Mouse (Mus musculus) lung, embryonic 16.5 days (tissue): ENCODE measurements around the gene Emb. TPM values are rescaled to one million over a fixed set of nuclear protein-coding genes. Genes with fewer than 3 reads are reported as not detected.

Experiments used
- ATAC-seq: fragments of 200-750 bp; cut with Nextera tagmentation; 2 replicates; pipeline ENCODE4 v1.8.0; 2017; ENCODE audit warnings: low read depth, mild to moderate bottlenecking, moderate library complexity
- H3K27ac ChIP-seq: fragments of 300-500 bp; sonication (generic); 2 replicates; pipeline ENCODE4 v1.5.1; 2014; ENCODE audit warnings: mild to moderate bottlenecking, control low read depth, low read length
- H3K27me3 ChIP-seq: fragments of 300-500 bp; sonication (generic); 2 replicates; pipeline ENCODE4 v1.6.1; 2014; ENCODE audit warnings: low read depth, low read length, mixed read lengths; ENCODE audit not compliant: control insufficient read depth, insufficient read depth
- H3K36me3 ChIP-seq: fragments of 300-500 bp; sonication (generic); 2 replicates; pipeline ENCODE4 v1.6.1; 2014; ENCODE audit warnings: low read length; ENCODE audit not compliant: control insufficient read depth, insufficient read depth
- H3K4me1 ChIP-seq: fragments of 300-500 bp; sonication (generic); replicated peaks from 2 replicates; pipeline ENCODE4 v1.6.1; 2014; ENCODE audit warnings: low read length, mixed read lengths; ENCODE audit not compliant: control insufficient read depth, insufficient read depth
- H3K4me2 ChIP-seq: fragments of 300-500 bp; sonication (generic); 2 replicates; pipeline ENCODE4 v1.6.1; 2014; ENCODE audit warnings: low read depth, low read length, control low read depth
- H3K4me3 ChIP-seq: fragments of 300-500 bp; sonication (generic); 2 replicates; pipeline ENCODE4 v1.5.1; 2014; ENCODE audit warnings: mild to moderate bottlenecking, low read length, control low read depth
- H3K9ac ChIP-seq: fragments of 300-500 bp; sonication (generic); 2 replicates; pipeline ENCODE4 v1.6.1; 2014; ENCODE audit warnings: low read length, control low read depth
- H3K9me3 ChIP-seq: fragments of 300-500 bp; sonication (generic); 2 replicates; pipeline ENCODE4 v1.6.1; 2016; ENCODE audit warnings: low read length; ENCODE audit not compliant: control insufficient read depth
- WGBS: fragments of 180-500 bp; shearing (Covaris S2); extraction: QIAGEN DNeasy Blood & Tissue Kit; methylation state at CpG from one replicate; pipeline ENCODE4 v1.1.7; 2014; 5-methylcytosine and 5-hydroxymethylcytosine counted together
- polyA plus RNA-seq: library from polyadenylated mRNA; unstranded; fragments of >200 nt; fragmentation: Nextera tagmentation; extraction: Ambion mirVana; gene quantifications from 2 replicates; pipeline ENCODE4 v1.2.1, GENCODE M21; 2015

Gene Emb
- polyA plus RNA-seq, 1 experiment from 2014 or later: 16.2 TPM

DNA sequence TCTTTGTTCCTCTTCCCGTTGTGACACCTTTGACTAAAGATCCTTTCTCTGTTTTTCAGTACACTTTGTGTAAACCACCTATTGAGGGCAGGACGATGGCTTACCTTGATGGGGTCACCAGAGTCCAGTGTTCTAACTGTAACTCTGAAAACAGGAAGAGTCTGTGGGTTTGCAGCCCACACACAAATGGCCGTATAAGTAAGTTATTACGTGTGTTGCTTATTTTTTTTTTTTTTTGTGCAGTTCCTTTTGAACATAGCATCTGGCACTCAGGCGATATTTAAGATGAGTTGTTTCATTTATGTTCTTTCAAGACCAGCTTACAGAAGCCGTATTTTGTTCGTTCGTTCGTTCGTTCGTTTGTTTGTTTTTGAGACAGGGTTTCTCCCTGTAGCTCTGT lies 9.3 kb downstream of the Emb start:
- Histone ChIP-seq H3K9ac (no peak overlapping the region), H3K36me3 (no peaks in the 10 kb centered on the region), H3K27me3 (peaks cover 20% of the 10 kb centered on the region), H3K4me2 (no peak overlapping the region), H3K9me3 (no peaks in the 10 kb centered on the region), H3K27ac (no peak overlapping the region), H3K4me1 (peaks cover 11% of the 10 kb centered on the region), H3K4me3 (no peak overlapping the region)
- ATAC-seq: no peak
- WGBS: 38% methylated on average over 11 of the region's 11 CpGs

DNA sequence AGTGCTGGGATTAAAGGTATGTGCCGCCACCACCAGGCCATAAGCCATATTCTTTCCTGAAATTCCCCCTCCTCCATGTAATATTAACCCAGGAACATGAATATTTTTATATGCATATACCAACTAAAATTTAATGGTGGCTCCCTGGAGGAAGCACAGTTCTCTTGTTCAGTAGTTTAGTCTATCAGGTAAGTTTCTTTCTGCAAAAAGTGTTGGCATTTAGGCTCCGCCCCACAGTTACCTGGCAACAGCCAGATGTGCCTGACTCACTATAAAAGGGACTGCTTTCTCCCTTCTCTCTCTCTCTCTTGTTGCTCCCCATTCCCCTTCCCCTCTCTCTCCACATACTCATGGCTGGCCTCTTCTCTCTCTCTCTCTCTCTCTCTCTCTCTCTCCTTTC lies 9.8 kb downstream of the Emb start:
- H3K9ac ChIP-seq: no peak overlapping the region
- WGBS: 66% methylated on average over 2 of the region's 2 CpGs
- no peaks in the 10 kb centered on the region for H3K9me3 ChIP-seq
- no peaks in the 10 kb centered on the region for H3K36me3 ChIP-seq
- no peak overlapping the region for H3K4me2 ChIP-seq
- no peak overlapping the region for H3K27ac ChIP-seq
- H3K4me3 ChIP-seq: no peak overlapping the region
- peaks cover 20% of the 10 kb centered on the region for H3K27me3 ChIP-seq
- H3K4me1 ChIP-seq: peaks cover 11% of the 10 kb centered on the region
- no peak for ATAC-seq

DNA sequence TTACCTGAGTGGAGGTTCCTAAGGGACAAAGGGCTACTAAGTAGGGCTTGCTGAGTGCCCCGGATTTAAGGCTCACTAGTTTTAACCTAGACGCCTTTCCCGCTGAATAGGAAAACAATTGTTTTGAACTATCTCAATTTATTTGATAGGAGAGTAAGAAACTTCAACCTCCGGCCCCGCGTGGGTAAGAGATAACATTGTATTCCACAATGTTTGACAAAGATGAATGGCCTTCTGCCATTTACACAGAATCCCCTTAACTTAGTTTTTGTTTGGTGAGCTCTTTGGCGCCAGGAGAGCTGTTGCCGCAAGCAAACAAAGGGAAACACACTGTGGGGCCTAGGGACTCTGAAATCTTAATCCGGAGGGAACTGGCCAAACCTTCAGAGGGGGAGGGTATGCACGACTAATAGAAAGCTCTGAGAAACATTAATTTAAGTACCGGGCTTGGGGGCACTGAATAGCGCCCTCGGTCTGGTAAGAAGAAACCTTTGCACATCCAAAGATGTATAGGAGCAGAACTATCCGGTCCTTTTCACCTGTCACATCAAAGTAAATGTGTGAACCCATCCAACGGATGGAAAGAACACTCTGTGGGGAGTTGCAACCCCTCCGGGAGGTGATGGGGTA lies 11.7 kb downstream of the Emb start:
- ATAC-seq: no peak; the same call in 1 of the 2 replicates
- 10% methylated on average over 16 of the region's 16 CpGs for WGBS
- Histone ChIP-seq H3K36me3 (no peaks in the 10 kb centered on the region), H3K27ac (no peak overlapping the region), H3K4me2 (peak overlapping the region; percentile 99), H3K9me3 (no peaks in the 10 kb centered on the region), H3K27me3 (peaks cover 20% of the 10 kb centered on the region), H3K4me1 (peaks cover 11% of the 10 kb centered on the region), H3K4me3 (peak overlapping the region; percentile 68), H3K9ac (peak overlapping the region; percentile 66)

DNA sequence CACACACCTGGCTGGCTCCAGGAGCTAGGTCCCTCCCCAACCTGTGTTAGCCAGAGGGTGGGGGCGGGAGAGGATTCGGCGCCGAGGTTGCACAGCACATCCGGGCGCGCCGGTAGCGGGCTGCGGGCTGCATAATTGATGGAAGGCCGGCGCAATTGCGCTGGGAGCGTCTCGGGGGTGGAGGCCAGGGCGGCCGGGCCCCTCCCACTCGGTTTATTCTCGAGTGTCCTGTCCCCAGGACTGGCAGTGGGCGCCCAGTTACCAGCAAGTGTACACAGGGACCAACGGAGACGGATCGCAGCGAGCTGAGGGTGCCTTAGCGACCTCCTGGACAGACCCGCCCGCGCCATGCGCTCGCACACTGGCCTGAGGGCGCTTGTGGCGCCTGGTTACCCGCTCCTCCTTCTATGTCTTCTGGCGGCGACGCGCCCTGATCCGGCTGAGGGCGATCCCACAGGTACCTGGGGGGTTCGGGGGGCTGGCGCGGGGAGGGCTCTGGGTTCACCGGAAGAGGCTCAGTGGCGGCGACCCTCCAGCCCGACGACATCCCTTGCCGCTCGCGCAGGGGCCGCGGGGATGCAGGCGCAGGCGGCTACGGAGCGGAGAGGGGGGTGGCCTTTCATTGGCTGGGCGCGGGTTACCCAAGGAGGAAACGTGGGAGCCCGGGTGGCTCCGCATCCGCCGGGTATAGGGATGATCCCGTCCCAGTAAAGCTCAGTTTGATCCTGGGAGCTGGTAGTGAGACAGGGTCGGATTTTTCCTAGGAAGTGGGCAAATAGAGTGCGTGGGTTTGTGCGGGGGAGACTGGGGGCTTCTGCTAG lies 12.4 kb downstream of the Emb start, which contains the start of gene Gm17509:
Gm17509 (minus strand) TSS at position 575 of the 821 bp plus-strand sequence.
- peaks cover 20% of the 10 kb centered on the region for H3K27me3 ChIP-seq
- H3K27ac ChIP-seq: no peak within 1 kb of the TSS
- H3K9ac ChIP-seq: peak within 1 kb of the TSS; percentile 66
- H3K4me2 ChIP-seq: peak within 1 kb of the TSS; percentile 99
- H3K4me3 ChIP-seq: peak within 1 kb of the TSS; percentile 68
- H3K4me1 ChIP-seq: peaks cover 11% of the 10 kb centered on the region
- WGBS: under 1% methylated on average over 66 of the region's 67 CpGs
- peak; percentile 79 for ATAC-seq
- H3K36me3 ChIP-seq: no peaks in the 10 kb centered on the region
- H3K9me3 ChIP-seq: no peaks in the 10 kb centered on the region

DNA sequence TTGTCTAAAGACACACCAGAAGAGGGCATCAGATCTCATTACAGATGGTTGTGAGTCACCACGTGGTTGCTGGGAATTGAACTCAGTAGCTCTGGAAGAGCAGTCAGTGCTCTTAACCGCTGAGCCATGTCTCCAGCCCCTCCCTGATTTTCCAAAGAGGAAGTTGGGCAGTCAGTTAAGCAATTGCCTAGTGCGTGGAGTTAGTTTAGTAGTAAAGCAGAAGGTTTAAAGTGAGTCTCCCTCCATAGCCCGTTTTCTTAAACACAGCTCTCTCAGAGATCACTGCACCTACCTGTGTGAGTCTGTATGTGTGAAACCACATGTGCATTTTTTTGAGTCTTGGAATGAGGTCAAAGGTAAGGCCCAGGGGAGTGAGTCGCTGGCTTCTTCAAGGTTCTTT lies 14.8 kb downstream of the Emb start:
- ATAC-seq: no peak
- Histone ChIP-seq H3K36me3 (no peaks in the 10 kb centered on the region), H3K4me2 (no peak overlapping the region), H3K27ac (no peak overlapping the region), H3K27me3 (peaks cover 20% of the 10 kb centered on the region), H3K9me3 (no peaks in the 10 kb centered on the region), H3K9ac (no peak overlapping the region), H3K4me3 (no peak overlapping the region), H3K4me1 (peaks cover 7% of the 10 kb centered on the region; the same call in 1 of the 2 replicates)
- 43% methylated on average over 5 of the region's 5 CpGs for WGBS

DNA sequence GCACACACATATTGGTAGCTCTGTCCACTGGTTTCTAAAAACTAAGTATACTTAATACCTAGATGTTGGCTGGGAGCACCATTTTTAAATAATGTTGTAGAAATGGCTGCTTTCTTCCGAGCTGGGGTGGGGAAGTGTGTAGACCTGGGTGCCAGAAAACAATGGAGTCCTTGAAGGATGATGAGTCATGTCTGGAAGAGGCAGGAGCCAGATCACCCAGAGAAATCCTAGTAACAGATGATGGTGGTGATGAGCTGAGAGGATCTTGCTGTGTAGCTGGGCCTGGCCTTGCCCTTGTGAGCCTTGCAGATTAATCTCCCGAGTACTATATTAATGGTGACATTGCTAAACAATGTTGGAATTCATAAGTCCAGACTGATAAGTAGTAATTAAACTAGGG lies 16.6 kb downstream of the Emb start:
- Histone ChIP-seq H3K36me3 (no peaks in the 10 kb centered on the region), H3K27me3 (peaks cover 20% of the 10 kb centered on the region), H3K4me2 (no peak overlapping the region), H3K9me3 (no peaks in the 10 kb centered on the region), H3K9ac (no peak overlapping the region), H3K27ac (no peak overlapping the region), H3K4me1 (peaks cover 7% of the 10 kb centered on the region; the same call in 1 of the 2 replicates), H3K4me3 (no peak overlapping the region)
- no peak for ATAC-seq
- 47% methylated on average over 2 of the region's 2 CpGs for WGBS

DNA sequence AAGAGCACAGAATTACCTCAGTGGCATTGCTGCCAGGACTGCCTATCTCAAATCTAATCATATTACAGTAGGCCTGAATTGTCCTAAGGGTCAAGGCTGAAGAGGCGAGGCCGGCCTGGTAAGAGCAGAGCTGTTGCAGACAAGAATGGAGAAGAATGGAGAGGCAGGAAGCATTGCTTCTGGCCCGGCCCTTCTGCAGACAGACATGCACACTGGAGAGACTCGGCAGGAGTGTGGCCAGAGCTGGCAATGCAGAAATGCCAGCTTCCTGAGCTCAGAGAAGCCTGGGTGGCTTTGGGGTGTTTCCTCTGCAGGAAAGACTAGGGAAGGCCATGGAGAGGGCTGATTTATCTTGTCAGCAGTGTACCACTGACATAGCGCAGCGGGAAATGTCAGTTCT lies 17.2 kb downstream of the Emb start:
- WGBS: 61% methylated on average over 6 of the region's 6 CpGs
- no peak for ATAC-seq

DNA sequence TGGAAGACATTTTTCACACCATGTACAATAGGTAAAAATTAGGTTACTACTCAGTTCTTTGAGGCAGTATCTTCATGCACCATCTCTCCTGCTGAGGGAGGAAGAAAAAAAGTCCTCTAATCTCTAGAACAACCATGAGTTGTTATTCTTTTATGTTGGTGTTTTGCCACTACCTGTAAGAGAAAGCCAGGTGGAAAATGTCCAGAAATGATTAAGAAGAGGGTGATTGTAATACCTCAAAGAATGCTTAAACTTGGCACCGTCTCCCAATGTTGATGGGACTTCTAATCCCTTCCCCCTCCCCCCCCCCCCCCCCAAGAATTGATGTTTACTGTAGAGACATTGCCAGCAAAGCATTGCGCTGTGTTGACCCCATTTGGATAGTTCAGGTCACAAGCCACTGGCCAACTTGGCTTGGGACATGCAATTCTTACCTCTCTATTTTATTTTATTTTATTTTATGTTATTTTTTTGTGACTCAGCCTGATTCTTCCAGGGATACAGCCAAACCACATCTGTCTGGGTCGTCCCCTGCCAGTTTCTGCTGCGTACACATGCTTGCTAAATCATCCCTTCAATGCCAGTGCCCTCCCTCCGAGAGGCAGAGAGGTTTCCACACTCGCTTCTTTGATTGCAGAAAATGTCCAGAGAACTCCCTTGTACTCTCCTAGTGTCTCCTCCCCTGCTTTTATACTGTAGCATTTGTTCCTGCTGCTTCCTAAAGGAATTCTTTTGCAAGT lies 22.2 kb downstream of the Emb start:
- Histone ChIP-seq H3K27ac (no peak overlapping the region), H3K4me2 (no peak overlapping the region), H3K27me3 (no peaks in the 10 kb centered on the region), H3K9ac (no peak overlapping the region), H3K9me3 (no peaks in the 10 kb centered on the region), H3K4me1 (no peaks in the 10 kb centered on the region), H3K36me3 (no peaks in the 10 kb centered on the region), H3K4me3 (no peak overlapping the region)
- ATAC-seq: no peak
- 66% methylated on average over 6 of the region's 6 CpGs for WGBS

More for the DNA sequence above, 17.2 kb downstream of the Emb start:
- no peak overlapping the region for H3K27ac ChIP-seq
- H3K27me3 ChIP-seq: peaks cover 14% of the 10 kb centered on the region
- no peaks in the 10 kb centered on the region for H3K9me3 ChIP-seq
- no peak overlapping the region for H3K4me3 ChIP-seq
- H3K9ac ChIP-seq: no peak overlapping the region
- no peak overlapping the region for H3K4me2 ChIP-seq
- no peaks in the 10 kb centered on the region for H3K36me3 ChIP-seq
- peaks cover 4% of the 10 kb centered on the region; the same call in 1 of the 2 replicates for H3K4me1 ChIP-seq

DNA sequence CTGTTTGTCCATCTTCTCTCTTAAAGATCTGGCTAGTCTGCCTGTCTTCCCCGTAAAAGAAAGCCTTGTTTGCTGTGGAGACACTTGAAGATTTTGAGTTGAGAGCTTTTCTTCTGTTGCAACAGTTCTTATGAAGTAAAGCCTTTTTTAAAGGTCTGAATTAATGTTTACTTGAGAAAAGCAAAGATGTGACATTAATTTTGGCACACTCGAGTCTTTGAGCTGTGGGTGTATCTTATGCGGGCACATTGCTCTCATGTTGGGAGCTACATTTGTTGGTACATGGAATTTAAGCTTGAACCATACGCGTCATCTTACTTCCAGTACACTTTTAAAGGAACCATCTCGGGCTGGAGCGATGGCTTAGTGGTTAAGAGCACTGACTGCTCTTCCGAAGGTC lies 25.5 kb downstream of the Emb start:
- Histone ChIP-seq H3K4me1 (no peaks in the 10 kb centered on the region; the same call in 1 of the 2 replicates), H3K4me2 (no peak overlapping the region), H3K27me3 (no peaks in the 10 kb centered on the region), H3K9me3 (no peaks in the 10 kb centered on the region), H3K36me3 (no peaks in the 10 kb centered on the region), H3K27ac (0 out of 2 replicates have a peak overlapping the region, but pooled peaks have one; percentile 36), H3K4me3 (no peak overlapping the region), H3K9ac (no peak overlapping the region)
- peak; percentile 51 for ATAC-seq
- 67% methylated on average over 8 of the region's 8 CpGs for WGBS
